Mouse (Mus musculus) thymus, postnatal 0 days (tissue): Measurements from ENCODE around the gene Ifitm1. TPM values are rescaled to one million over a fixed set of nuclear protein-coding genes. Genes with fewer than 3 reads are reported as not detected.
"Not testable (repeated sequence)": the region's sequence is repeated elsewhere in the genome, so short reads cannot be mapped to it uniquely, and the experiment has no call there.

ENCODE experiments used
- DNase-seq: peaks from one replicate; pipeline ENCODE4 v3.0.0-alpha.2; 2015; ENCODE audit warnings: low spot score
- polyA plus RNA-seq: library from polyadenylated mRNA; unstranded; fragments of >200 nt; fragmentation: Nextera tagmentation; extraction: Ambion mirVana; gene quantifications from 2 replicates; pipeline ENCODE4 v1.2.1, GENCODE M21; 2015

Gene Ifitm1
- polyA plus RNA-seq, 1 experiment from 2014 or later = 109 TPM

GRCm38 (mm10) chr7:140949824-140950530 is 17.0 kb upstream of the Ifitm1 start, which contains the start of gene Ifitm5:
Gene Ifitm5, minus strand, starts transcription at chr7:140950291.
- no peak for DNase-seq

- DNase-seq = no peak
Measured at GRCm38 (mm10) chr7:140951051-140951450, 16.0 kb upstream of the Ifitm1 start.

GRCm38 (mm10) chr7:140951765-140952164 is 15.3 kb upstream of the Ifitm1 start:
- DNase-seq = no peak

- no peak for DNase-seq
Measured at GRCm38 (mm10) chr7:140952441-140952840, 14.6 kb upstream of the Ifitm1 start.

GRCm38 (mm10) chr7:140953133-140953532 is 13.9 kb upstream of the Ifitm1 start:
- DNase-seq = no peak

GRCm38 (mm10) chr7:140953800-140954732 is 13.0 kb upstream of the Ifitm1 start:
- no peak for DNase-seq

- DNase-seq = no peak
Measured at GRCm38 (mm10) chr7:140954733-140955071, 12.3 kb upstream of the Ifitm1 start.

GRCm38 (mm10) chr7:140955342-140955741 is 11.7 kb upstream of the Ifitm1 start:
- DNase-seq = peak; percentile 26

- DNase-seq = no peak
Measured at GRCm38 (mm10) chr7:140955758-140956555, 11.1 kb upstream of the Ifitm1 start, which contains the start of the genes Gm45717 and Ifitm2. Gene Gm45717, minus strand, starts transcription at chr7:140955937. Gene Ifitm2, minus strand, starts transcription at chr7:140955987.

- DNase-seq = no peak
Measured at GRCm38 (mm10) chr7:140956556-140956869, 10.5 kb upstream of the Ifitm1 start.

GRCm38 (mm10) chr7:140959181-140959901 is 7.7 kb upstream of the Ifitm1 start:
- peak; percentile 57 for DNase-seq

- DNase-seq = no peak
Measured at GRCm38 (mm10) chr7:140960026-140960425, 7.0 kb upstream of the Ifitm1 start.

- DNase-seq = no peak
Measured at GRCm38 (mm10) chr7:140961416-140961815, 5.6 kb upstream of the Ifitm1 start.

- DNase-seq = no peak
Measured at GRCm38 (mm10) chr7:140962733-140963132, 4.3 kb upstream of the Ifitm1 start.

- no peak for DNase-seq
Measured at GRCm38 (mm10) chr7:140967862-140968591, 1.0 kb downstream of the Ifitm1 start.

GRCm38 (mm10) chr7:140968710-140969109 is 1.7 kb downstream of the Ifitm1 start:
- not testable (repeated sequence) for DNase-seq

- DNase-seq = no peak
Measured at GRCm38 (mm10) chr7:140970931-140971330, 3.9 kb downstream of the Ifitm1 start.

- DNase-seq = no peak
Measured at GRCm38 (mm10) chr7:140971479-140972171, 4.6 kb downstream of the Ifitm1 start.

- DNase-seq = no peak
Measured at GRCm38 (mm10) chr7:140973396-140974165, 6.6 kb downstream of the Ifitm1 start.
